9 mouse cellular contexts compared by ENCODE assay signal in the genomic region with DNA sequence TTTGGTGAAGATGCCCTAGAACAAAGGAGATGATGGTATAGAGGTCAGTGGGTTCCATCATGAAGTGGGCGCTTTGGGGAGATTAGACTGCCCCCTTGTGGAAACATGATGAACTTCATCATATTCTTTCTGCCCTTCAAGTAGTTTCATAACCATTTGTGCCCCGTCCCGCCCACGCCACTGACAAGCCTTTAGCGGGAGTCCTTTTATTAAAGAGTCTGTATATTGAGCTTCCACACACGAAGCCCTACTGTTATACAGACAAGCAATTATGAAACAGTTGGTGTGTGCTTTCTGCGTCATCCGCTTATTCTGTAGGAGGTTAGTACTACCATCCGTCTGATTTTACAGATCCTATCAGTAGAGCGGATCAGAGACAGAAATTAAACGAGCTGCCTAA. TPM values are rescaled to one million over a fixed set of nuclear protein-coding genes. Genes with fewer than 3 reads are reported as not detected.
DNase-seq lines count a peak whose midpoint lies in the region; ATAC-seq and TF ChIP-seq lines count a peak whose summit lies in the region.
"Had no signal": no experiment of that assay in that cellular context is flagged by ENCODE, and none has a peak within 500 bp of the region (broad histone marks: within the 10 kb centered on the region; RNA-seq: fewer than 3 reads in every experiment).

No protein-coding gene starts in this region.

- H3K27ac ChIP-seq in liver, embryonic 13.5 days, result no peak overlapping the region
- no peak overlapping the region for H3K27ac ChIP-seq in liver, embryonic 11.5 days (ENCODE audit: low read depth, low read length)
- H3K27ac ChIP-seq in MEL (ENCODE audit: control insufficient read depth, low read depth, low read length), result no peak overlapping the region
- H3K27ac ChIP-seq in cerebellum, adult 2 months (ENCODE audit: insufficient read depth, low read length), result no peak overlapping the region
- H3K27ac ChIP-seq in heart, embryonic 10.5 days, result no peak overlapping the region
- H3K27ac ChIP-seq in layer of hippocampus, adult 2 months, result 0 out of 2 replicates have a peak overlapping the region, but pooled peaks have one; percentile 59
- H3K27ac ChIP-seq in forebrain, embryonic 10.5 days, result no peak overlapping the region

- peak; percentile 70 for TF ChIP-seq RAD21 in MEL (IDR thresholded peaks at IDR 0.05; ENCODE audit: low read depth, low read length)

- no peak overlapping the region for H3K4me3 ChIP-seq in liver, embryonic 13.5 days (replicated peaks)
- no peak overlapping the region for H3K4me3 ChIP-seq in liver, embryonic 11.5 days (ENCODE audit: low read depth, low read length)
- H3K4me3 ChIP-seq in MEL (ENCODE audit: control insufficient read depth in 1 of 2, insufficient read depth in 1 of 2, low read depth in 2 of 2, low read length in 2 of 2), result peak overlapping the region in 1 of 2 experiments; percentile 12; a peak in 1 of 4 replicates
- H3K4me3 ChIP-seq in cerebellum, adult 2 months (replicated peaks; ENCODE audit: insufficient read depth, low read depth, low read length), result no peak overlapping the region
- 0 out of 2 replicates have a peak overlapping the region, but pooled peaks have one; percentile 22 for H3K4me3 ChIP-seq in heart, embryonic 10.5 days
- no peak overlapping the region for H3K4me3 ChIP-seq in layer of hippocampus, adult 2 months
- H3K4me3 ChIP-seq in forebrain, embryonic 10.5 days, result no peak overlapping the region
- H3K4me3 ChIP-seq: hindbrain, embryonic 15.5 days had no signal

- no peak overlapping the region for H3K4me2 ChIP-seq in liver, embryonic 13.5 days
- H3K4me2 ChIP-seq in liver, embryonic 11.5 days, result no peak overlapping the region; the same call in 1 of the 2 replicates
- H3K4me2 ChIP-seq: hindbrain, embryonic 15.5 days had no signal

- H3K4me1 ChIP-seq in liver, embryonic 13.5 days (replicated peaks), result no peaks in the 10 kb centered on the region
- H3K4me1 ChIP-seq in liver, embryonic 11.5 days (replicated peaks; ENCODE audit: control insufficient read depth, insufficient read depth, low read length), result peaks cover 3% of the 10 kb centered on the region
- H3K4me1 ChIP-seq in MEL (ENCODE audit: control insufficient read depth in 1 of 2, insufficient read depth in 2 of 2, low read length in 2 of 2), result peaks cover 0 to 9% of the 10 kb centered on the region in 2 experiments; a peak in 2 of 4 replicates
- H3K4me1 ChIP-seq in cerebellum, adult 2 months (ENCODE audit: control insufficient read depth, insufficient read depth, low read length), result no peaks in the 10 kb centered on the region
- peaks cover 10% of the 10 kb centered on the region for H3K4me1 ChIP-seq in heart, embryonic 10.5 days
- peaks cover 12% of the 10 kb centered on the region for H3K4me1 ChIP-seq in forebrain, embryonic 10.5 days
- H3K4me1 ChIP-seq: hindbrain, embryonic 15.5 days had no signal

- no peaks in the 10 kb centered on the region for H3K36me3 ChIP-seq in liver, embryonic 13.5 days
- H3K36me3 ChIP-seq in liver, embryonic 11.5 days (ENCODE audit: control insufficient read depth, insufficient read depth, low read length), result no peaks in the 10 kb centered on the region
- H3K36me3 ChIP-seq in MEL (ENCODE audit: control insufficient read depth in 1 of 2, insufficient read depth in 2 of 2, low read length in 2 of 2), result no peaks in the 10 kb centered on the region; a peak in 1 of 4 replicates
- no peaks in the 10 kb centered on the region for H3K36me3 ChIP-seq in heart, embryonic 10.5 days
- H3K36me3 ChIP-seq in forebrain, embryonic 10.5 days (replicated peaks), result no peaks in the 10 kb centered on the region
- H3K36me3 ChIP-seq: hindbrain, embryonic 15.5 days had no signal

- TF ChIP-seq EP300 in MEL (IDR thresholded peaks at IDR 0.05; ENCODE audit: low read depth in 1 of 2, low read length in 2 of 2), result no peak

- no peaks in the 10 kb centered on the region for H3K79me2 ChIP-seq in MEL (ENCODE audit: control insufficient read depth, insufficient read depth, low read length, poor library complexity)

- H3K9me3 ChIP-seq in liver, embryonic 13.5 days (replicated peaks), result no peaks in the 10 kb centered on the region
- H3K9me3 ChIP-seq in liver, embryonic 11.5 days (ENCODE audit: control insufficient read depth, low read length), result no peaks in the 10 kb centered on the region
- H3K9me3 ChIP-seq in MEL (replicated peaks; ENCODE audit: insufficient read depth, low read length), result no peaks in the 10 kb centered on the region
- peaks cover 11% of the 10 kb centered on the region for H3K9me3 ChIP-seq in heart, embryonic 10.5 days
- peaks cover 5% of the 10 kb centered on the region; the same call in 1 of the 2 replicates for H3K9me3 ChIP-seq in forebrain, embryonic 10.5 days
- H3K9me3 ChIP-seq: hindbrain, embryonic 15.5 days had no signal

- DNase-seq in liver, embryonic 13.5 days, result peak; percentile 10
- DNase-seq in liver, embryonic 11.5 days (ENCODE audit: low spot score), result no peak
- DNase-seq in MEL (ENCODE audit: low read depth, low spot score), result peak; percentile 83
- DNase-seq in cerebellum, adult 2 months, result peak; percentile 40 to 50
- DNase-seq in heart, embryonic 10.5 days (ENCODE audit: low spot score), result no peak
- peak; percentile 63 to 65 for DNase-seq in layer of hippocampus, adult 2 months (ENCODE audit: low spot score in 2 of 2)
- no peak for DNase-seq in forebrain, embryonic 10.5 days (ENCODE audit: extremely low spot score, low spot score)

- peaks cover 29% of the 10 kb centered on the region for H3K27me3 ChIP-seq in liver, embryonic 13.5 days
- H3K27me3 ChIP-seq in liver, embryonic 11.5 days (replicated peaks; ENCODE audit: control insufficient read depth, insufficient read depth, low read length), result peaks cover 25% of the 10 kb centered on the region
- no peaks in the 10 kb centered on the region; a peak in 2 of 4 replicates for H3K27me3 ChIP-seq in MEL (ENCODE audit: control insufficient read depth in 1 of 2, insufficient read depth in 2 of 2, low read length in 2 of 2)
- H3K27me3 ChIP-seq in cerebellum, adult 2 months (ENCODE audit: control insufficient read depth, insufficient read depth, low read length), result no peaks in the 10 kb centered on the region
- H3K27me3 ChIP-seq in heart, embryonic 10.5 days (ENCODE audit: insufficient read depth, poor library complexity, severe bottlenecking), result peaks cover 26% of the 10 kb centered on the region
- H3K27me3 ChIP-seq in forebrain, embryonic 10.5 days (ENCODE audit: poor library complexity, severe bottlenecking), result peaks cover 17% of the 10 kb centered on the region
- H3K27me3 ChIP-seq: hindbrain, embryonic 15.5 days had no signal

- no peak for TF ChIP-seq POLR2A in MEL (IDR thresholded peaks at IDR 0.05; ENCODE audit: control insufficient read depth in 1 of 2, insufficient read depth in 1 of 2, low read depth in 1 of 2, low read length in 2 of 2, poor library complexity in 1 of 2)
- TF ChIP-seq POLR2A in cerebellum, adult 2 months (IDR thresholded peaks at IDR 0.05; ENCODE audit: borderline replicate concordance, insufficient read depth, low read length), result no peak

- 32% methylated on average over 11 of the region's 11 CpGs for WGBS in liver, embryonic 13.5 days (ENCODE audit: insufficient replicate concordance)
- WGBS in liver, embryonic 11.5 days, result 40% methylated on average over 11 of the region's 11 CpGs
- 40% methylated on average over 11 of the region's 11 CpGs for WGBS in cerebellum, adult 2 months
- WGBS in heart, embryonic 10.5 days, result 39% methylated on average over 11 of the region's 11 CpGs
- 53% methylated on average over 11 of the region's 11 CpGs for WGBS in forebrain, embryonic 10.5 days

- no peak for ATAC-seq in liver, embryonic 13.5 days (ENCODE audit: low read depth)
- ATAC-seq in liver, embryonic 11.5 days (replicated peaks; ENCODE audit: low FRiP score), result no peak
- peak; percentile 61 for ATAC-seq in monocyte, adult 5-6 weeks (replicated peaks; ENCODE audit: insufficient number of reproducible peaks, low FRiP score, low TSS enrichment, poor library complexity, severe bottlenecking)

- H3K9ac ChIP-seq in liver, embryonic 13.5 days, result no peak overlapping the region
- H3K9ac ChIP-seq in liver, embryonic 11.5 days (ENCODE audit: low read depth, low read length), result no peak overlapping the region
- H3K9ac ChIP-seq in MEL (ENCODE audit: control insufficient read depth, low read depth, low read length, poor library complexity, severe bottlenecking), result 0 out of 2 replicates have a peak overlapping the region, but pooled peaks have one; percentile 1
- H3K9ac ChIP-seq: hindbrain, embryonic 15.5 days had no signal

- TF ChIP-seq CTCF in MEL (IDR thresholded peaks at IDR 0.05 in 2 of 3, conservative IDR thresholded peaks at IDR 0.05 in 1 of 3; ENCODE audit: control insufficient read depth in 1 of 3, insufficient read depth in 1 of 3, low read depth in 2 of 3, low read length in 3 of 3, poor library complexity in 1 of 3, severe bottlenecking in 1 of 3), result peak; percentile 61 to 92 (median 88)
- peak; percentile 62 for TF ChIP-seq CTCF in cerebellum, adult 2 months (IDR thresholded peaks at IDR 0.05; ENCODE audit: borderline replicate concordance, insufficient read depth, low read depth, low read length)
- peak; percentile 85 for TF ChIP-seq CTCF in layer of hippocampus, adult 2 months (conservative IDR thresholded peaks at IDR 0.05)

RNA-seq across cellular contexts. Expression of a gene that starts 32.2 kb away (rescaled TPM):
- polyA plus RNA-seq in liver, embryonic 13.5 days (2015; fragmentation: Nextera tagmentation; extraction: Ambion mirVana), result not detected in 2 replicates
- not detected in 2 replicates for polyA plus RNA-seq in liver, embryonic 11.5 days (2014; fragmentation: Nextera tagmentation; extraction: Ambion mirVana)
- not detected in 2 replicates for total RNA-seq in MEL (2012; rRNA removed)
- polyA plus RNA-seq in MEL (2012; ENCODE audit: insufficient read depth in 1 of 2, insufficient read length in 2 of 2, low read depth in 1 of 2, low replicate concordance in 2 of 2, missing spikeins in 1 of 2), result not detected
- 0.03 TPM in 2 replicates for polyA plus RNA-seq in cerebellum, adult 2 months (2012; rRNA removed)
- polyA plus RNA-seq in heart, embryonic 10.5 days (2016; fragmentation: Nextera tagmentation; extraction: Ambion mirVana), result 0.21 TPM in 1 of 2 replicates, not detected in the other
- total RNA-seq in layer of hippocampus, adult 2 months (2021), result under 1 TPM; 0.17 to 0.23 TPM
- total RNA-seq in monocyte, adult 5-6 weeks (2017), result 25.3 to 119 TPM (median 30.9 TPM) in 3 replicates
- 0.23 and 0.37 TPM in 2 replicates for polyA plus RNA-seq in forebrain, embryonic 10.5 days (2016; fragmentation: Nextera tagmentation; extraction: Ambion mirVana)

RNA-seq across cellular contexts. Expression of a gene that starts 32.5 kb away (rescaled TPM):
- polyA plus RNA-seq in liver, embryonic 13.5 days (2015; fragmentation: Nextera tagmentation; extraction: Ambion mirVana), result 2.3 and 2.7 TPM in 2 replicates
- polyA plus RNA-seq in liver, embryonic 11.5 days (2014; fragmentation: Nextera tagmentation; extraction: Ambion mirVana), result 4.9 and 6.1 TPM in 2 replicates
- total RNA-seq in MEL (2012; rRNA removed), result 8.3 and 11.5 TPM in 2 replicates
- polyA plus RNA-seq in MEL (2012; ENCODE audit: insufficient read depth in 1 of 2, insufficient read length in 2 of 2, low read depth in 1 of 2, low replicate concordance in 2 of 2, missing spikeins in 1 of 2), result 10 to 100 TPM in 1 of 2 experiments, not detected in 1; 18.9 TPM
- 25.5 and 26.5 TPM in 2 replicates for polyA plus RNA-seq in cerebellum, adult 2 months (2012; rRNA removed)
- polyA plus RNA-seq in heart, embryonic 10.5 days (2016; fragmentation: Nextera tagmentation; extraction: Ambion mirVana), result 6.5 and 9.4 TPM in 2 replicates
- 10 to 100 TPM; 15.7 to 19.0 TPM for total RNA-seq in layer of hippocampus, adult 2 months (2021)
- 10.0 to 13.1 TPM (median 11.3 TPM) in 3 replicates for total RNA-seq in monocyte, adult 5-6 weeks (2017)
- 8.4 and 8.9 TPM in 2 replicates for polyA plus RNA-seq in forebrain, embryonic 10.5 days (2016; fragmentation: Nextera tagmentation; extraction: Ambion mirVana)

RNA-seq across cellular contexts. Expression of a gene that starts 41.6 kb away (rescaled TPM):
- polyA plus RNA-seq in liver, embryonic 13.5 days (2015; fragmentation: Nextera tagmentation; extraction: Ambion mirVana), result 45.7 and 51.4 TPM in 2 replicates
- polyA plus RNA-seq in liver, embryonic 11.5 days (2014; fragmentation: Nextera tagmentation; extraction: Ambion mirVana), result 86.1 and 89.7 TPM in 2 replicates
- 79.3 and 89.7 TPM in 2 replicates for total RNA-seq in MEL (2012; rRNA removed)
- polyA plus RNA-seq in MEL (2012; ENCODE audit: insufficient read depth in 1 of 2, insufficient read length in 2 of 2, low read depth in 1 of 2, low replicate concordance in 2 of 2, missing spikeins in 1 of 2), result 100 to 1,000 TPM in 1 of 2 experiments, not detected in 1; 106 TPM
- 83.5 and 88.5 TPM in 2 replicates for polyA plus RNA-seq in cerebellum, adult 2 months (2012; rRNA removed)
- polyA plus RNA-seq in heart, embryonic 10.5 days (2016; fragmentation: Nextera tagmentation; extraction: Ambion mirVana), result 82.7 and 93.1 TPM in 2 replicates
- 10 to 100 TPM; 74.0 to 81.6 TPM for total RNA-seq in layer of hippocampus, adult 2 months (2021)
- total RNA-seq in monocyte, adult 5-6 weeks (2017), result 12.3 to 17.5 TPM (median 13.4 TPM) in 3 replicates
- 84.6 and 88.3 TPM in 2 replicates for polyA plus RNA-seq in forebrain, embryonic 10.5 days (2016; fragmentation: Nextera tagmentation; extraction: Ambion mirVana)

RNA-seq across cellular contexts. Expression of a gene that starts 41.8 kb away (rescaled TPM):
- 0.29 and 0.38 TPM in 2 replicates for polyA plus RNA-seq in liver, embryonic 13.5 days (2015; fragmentation: Nextera tagmentation; extraction: Ambion mirVana)
- 0.49 and 0.58 TPM in 2 replicates for polyA plus RNA-seq in liver, embryonic 11.5 days (2014; fragmentation: Nextera tagmentation; extraction: Ambion mirVana)
- 0.19 and 0.20 TPM in 2 replicates for total RNA-seq in MEL (2012; rRNA removed)
- polyA plus RNA-seq in MEL (2012; ENCODE audit: insufficient read depth in 1 of 2, insufficient read length in 2 of 2, low read depth in 1 of 2, low replicate concordance in 2 of 2, missing spikeins in 1 of 2), result under 1 TPM in 1 of 2 experiments, not detected in 1; 0.75 TPM
- 1.2 and 1.4 TPM in 2 replicates for polyA plus RNA-seq in cerebellum, adult 2 months (2012; rRNA removed)
- 0.28 and 0.35 TPM in 2 replicates for polyA plus RNA-seq in heart, embryonic 10.5 days (2016; fragmentation: Nextera tagmentation; extraction: Ambion mirVana)
- total RNA-seq in layer of hippocampus, adult 2 months (2021), result 1 to 10 TPM; 1.1 to 1.2 TPM
- total RNA-seq in monocyte, adult 5-6 weeks (2017), result not detected in 3 replicates
- 2.6 and 2.7 TPM in 2 replicates for polyA plus RNA-seq in forebrain, embryonic 10.5 days (2016; fragmentation: Nextera tagmentation; extraction: Ambion mirVana)

RNA-seq across cellular contexts. Expression of a gene that starts 53.2 kb away (rescaled TPM):
- 10.0 and 11.2 TPM in 2 replicates for polyA plus RNA-seq in liver, embryonic 13.5 days (2015; fragmentation: Nextera tagmentation; extraction: Ambion mirVana)
- 16.4 and 17.6 TPM in 2 replicates for polyA plus RNA-seq in liver, embryonic 11.5 days (2014; fragmentation: Nextera tagmentation; extraction: Ambion mirVana)
- total RNA-seq in MEL (2012; rRNA removed), result 19.8 and 26.7 TPM in 2 replicates
- 10 to 100 TPM in 1 of 2 experiments, not detected in 1; 14.8 TPM for polyA plus RNA-seq in MEL (2012; ENCODE audit: insufficient read depth in 1 of 2, insufficient read length in 2 of 2, low read depth in 1 of 2, low replicate concordance in 2 of 2, missing spikeins in 1 of 2)
- polyA plus RNA-seq in cerebellum, adult 2 months (2012; rRNA removed), result 12.2 and 13.9 TPM in 2 replicates
- 21.3 and 30.0 TPM in 2 replicates for polyA plus RNA-seq in heart, embryonic 10.5 days (2016; fragmentation: Nextera tagmentation; extraction: Ambion mirVana)
- 1 to 10 TPM; 4.9 to 5.5 TPM for total RNA-seq in layer of hippocampus, adult 2 months (2021)
- 2.3 to 3.2 TPM (median 2.9 TPM) in 3 replicates for total RNA-seq in monocyte, adult 5-6 weeks (2017)
- polyA plus RNA-seq in forebrain, embryonic 10.5 days (2016; fragmentation: Nextera tagmentation; extraction: Ambion mirVana), result 44.1 and 44.6 TPM in 2 replicates

Comparison
In these comparisons a context has a peak if more than half of its experiments do, and no peak if none do; other contexts are left out.
1. DNase-seq: peak in liver, embryonic 13.5 days (single experiment), MEL (single experiment), cerebellum, adult 2 months (2 of 2) and layer of hippocampus, adult 2 months (2 of 2); none in liver, embryonic 11.5 days (single experiment), heart, embryonic 10.5 days (single experiment) and forebrain, embryonic 10.5 days (single experiment).
2. Peak in every context shown above with its lines, with median percentiles within 50 percentile points of each other: CTCF ChIP-seq.